Mouse (Mus musculus) erythroblast, embryonic 14.5 days (primary cell): ENCODE measurements around the gene Mrgbp.

ENCODE experiments used
- GATA1 ChIP-seq: IDR thresholded peaks from 2 replicates; pipeline ENCODE4 v1.6.1; 2012; ENCODE audit warnings: low read length, inconsistent platforms, mixed read lengths
- TAL1 ChIP-seq: IDR thresholded peaks from 3 replicates; pipeline ENCODE4 v1.6.1; 2012; ENCODE audit warnings: low read length, inconsistent platforms, mixed read lengths

GRCm38 (mm10) chr2:180562146-180562545, 19.0 kb upstream of the Mrgbp start:
- no peak for TF ChIP-seq GATA1
- no peak for TF ChIP-seq TAL1
